Mouse (Mus musculus) embryonic facial prominence, embryonic 15.5 days (tissue): ENCODE results near the gene Pcdh9. TPM values are rescaled to one million over a fixed set of nuclear protein-coding genes. Genes with fewer than 3 reads are reported as not detected.

Experiments used
- ATAC-seq: fragments of 200-750 bp; cut with Nextera tagmentation; 2 replicates; pipeline ENCODE4 v1.8.0; 2017; ENCODE audit warnings: low read depth, moderate TSS enrichment; ENCODE audit not compliant: insufficient number of reproducible peaks, low FRiP score, low TSS enrichment
- H3K27ac ChIP-seq: fragments of 300-500 bp; sonication (generic); replicated peaks from 2 replicates; pipeline ENCODE4 v1.5.1; 2015; ENCODE audit warnings: mild to moderate bottlenecking, inconsistent platforms
- H3K27me3 ChIP-seq: fragments of 300-500 bp; sonication (generic); 2 replicates; pipeline ENCODE4 v1.6.1; 2015; ENCODE audit warnings: inconsistent platforms
- H3K36me3 ChIP-seq: fragments of 300-500 bp; sonication (generic); 2 replicates; pipeline ENCODE4 v1.6.1; 2015; ENCODE audit warnings: mild to moderate bottlenecking, inconsistent platforms
- H3K4me1 ChIP-seq: fragments of 300-500 bp; sonication (generic); 2 replicates; pipeline ENCODE4 v1.6.1; 2015; ENCODE audit warnings: inconsistent platforms
- H3K4me2 ChIP-seq: fragments of 300-500 bp; sonication (generic); replicated peaks from 2 replicates; pipeline ENCODE4 v1.6.1; 2015; ENCODE audit warnings: mild to moderate bottlenecking, inconsistent platforms
- H3K4me3 ChIP-seq: fragments of 300-500 bp; sonication (generic); replicated peaks from 2 replicates; pipeline ENCODE4 v1.5.1; 2015; ENCODE audit warnings: mild to moderate bottlenecking, inconsistent platforms
- H3K9ac ChIP-seq: fragments of 300-500 bp; sonication (generic); 2 replicates; pipeline ENCODE4 v1.6.1; 2015; ENCODE audit warnings: inconsistent platforms
- H3K9me3 ChIP-seq: fragments of 300-500 bp; sonication (generic); replicated peaks from 2 replicates; pipeline ENCODE4 v1.6.1; 2016; ENCODE audit warnings: inconsistent platforms
- WGBS: fragments of 180-500 bp; shearing (Covaris S2); methylation state at CpG from one replicate; pipeline ENCODE4 v1.1.7; 2015; 5-methylcytosine and 5-hydroxymethylcytosine counted together
- polyA plus RNA-seq: library from polyadenylated mRNA; unstranded; fragments of >200 nt; fragmentation: Nextera tagmentation; extraction: Ambion mirVana; gene quantifications from 2 replicates; pipeline ENCODE4 v1.2.1, GENCODE M21; 2015

Gene Pcdh9
- polyA plus RNA-seq, 1 experiment from 2014 or later, result 58.5 TPM

- Histone ChIP-seq H3K4me2 (no peak overlapping the region), H3K9me3 (no peaks in the 10 kb centered on the region), H3K9ac (no peak overlapping the region), H3K36me3 (no peaks in the 10 kb centered on the region), H3K27me3 (no peaks in the 10 kb centered on the region), H3K4me1 (no peaks in the 10 kb centered on the region), H3K4me3 (no peak overlapping the region), H3K27ac (no peak overlapping the region)
- 81% methylated on average over 6 of the region's 6 CpGs for WGBS
- ATAC-seq, result no peak
Measured at GRCm38 (mm10) chr14:93545575-93545974, 344.9 kb downstream of the Pcdh9 start.

DNA sequence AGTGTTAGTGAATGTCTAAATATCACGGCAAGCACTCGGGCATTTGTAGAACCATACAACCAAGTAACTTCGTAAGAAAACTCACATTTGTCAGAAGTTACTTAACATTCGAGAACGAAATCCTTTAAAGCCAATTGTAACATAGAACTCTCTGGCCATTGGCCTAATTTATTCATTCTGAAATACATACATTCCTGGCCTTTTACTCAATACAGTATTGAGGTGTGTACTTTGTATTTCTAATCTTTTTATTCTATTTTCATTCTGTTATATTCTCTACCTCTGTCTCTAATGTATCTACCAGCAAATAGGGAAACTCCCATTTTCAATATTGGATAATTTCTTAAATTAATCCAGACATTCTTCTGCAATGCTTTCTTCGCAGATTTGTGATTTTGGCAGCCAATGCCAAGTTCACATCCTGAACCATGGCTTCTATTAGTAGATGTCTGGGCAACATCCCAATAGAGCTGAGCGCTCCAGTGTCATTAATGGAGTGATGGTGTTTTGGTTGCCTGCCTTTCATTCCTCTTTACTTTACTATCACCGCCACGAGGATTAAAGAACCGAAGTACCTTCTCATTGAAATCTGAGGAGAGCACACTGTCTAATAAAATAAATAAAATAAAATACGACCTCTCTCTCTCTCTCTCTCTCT is 346.4 kb downstream of the Pcdh9 start:
- no peak overlapping the region for H3K4me2 ChIP-seq

GRCm38 (mm10) chr14:93543561-93543960 is 346.9 kb downstream of the Pcdh9 start:
- H3K36me3 ChIP-seq, result no peaks in the 10 kb centered on the region
- WGBS, result 59% methylated on average over 3 of the region's 3 CpGs
- no peak overlapping the region for H3K27ac ChIP-seq
- H3K27me3 ChIP-seq, result no peaks in the 10 kb centered on the region
- no peak overlapping the region for H3K4me3 ChIP-seq
- H3K4me2 ChIP-seq, result no peak overlapping the region
- no peaks in the 10 kb centered on the region for H3K4me1 ChIP-seq
- H3K9me3 ChIP-seq, result no peaks in the 10 kb centered on the region
- no peak for ATAC-seq
- no peak overlapping the region for H3K9ac ChIP-seq

More for the DNA sequence above, 346.4 kb downstream of the Pcdh9 start:
- H3K4me1 ChIP-seq, result no peaks in the 10 kb centered on the region
- no peaks in the 10 kb centered on the region for H3K36me3 ChIP-seq
- no peaks in the 10 kb centered on the region for H3K9me3 ChIP-seq
- H3K27me3 ChIP-seq, result no peaks in the 10 kb centered on the region
- H3K4me3 ChIP-seq, result no peak overlapping the region
- WGBS, result 71% methylated on average over 11 of the region's 11 CpGs
- no peak overlapping the region for H3K9ac ChIP-seq
- H3K27ac ChIP-seq, result no peak overlapping the region
- ATAC-seq, result no peak

- no peak overlapping the region for H3K27ac ChIP-seq
- no peak overlapping the region for H3K4me2 ChIP-seq
- 64% methylated on average over 4 of the region's 4 CpGs for WGBS
- no peaks in the 10 kb centered on the region for H3K9me3 ChIP-seq
- ATAC-seq, result no peak
- H3K4me1 ChIP-seq, result no peaks in the 10 kb centered on the region
- H3K27me3 ChIP-seq, result no peaks in the 10 kb centered on the region
- no peak overlapping the region for H3K4me3 ChIP-seq
- no peaks in the 10 kb centered on the region for H3K36me3 ChIP-seq
- H3K9ac ChIP-seq, result no peak overlapping the region
Measured at GRCm38 (mm10) chr14:93534928-93535327, 355.6 kb downstream of the Pcdh9 start.

- H3K36me3 ChIP-seq, result no peaks in the 10 kb centered on the region
- WGBS, result 79% methylated on average over 8 of the region's 8 CpGs
- no peak overlapping the region for H3K4me3 ChIP-seq
- H3K27ac ChIP-seq, result no peak overlapping the region
- no peak overlapping the region for H3K9ac ChIP-seq
- H3K9me3 ChIP-seq, result no peaks in the 10 kb centered on the region
- no peaks in the 10 kb centered on the region for H3K4me1 ChIP-seq
- no peak for ATAC-seq
- no peaks in the 10 kb centered on the region for H3K27me3 ChIP-seq
- no peak overlapping the region for H3K4me2 ChIP-seq
Measured at GRCm38 (mm10) chr14:93523430-93523829, 367.0 kb downstream of the Pcdh9 start.

DNA sequence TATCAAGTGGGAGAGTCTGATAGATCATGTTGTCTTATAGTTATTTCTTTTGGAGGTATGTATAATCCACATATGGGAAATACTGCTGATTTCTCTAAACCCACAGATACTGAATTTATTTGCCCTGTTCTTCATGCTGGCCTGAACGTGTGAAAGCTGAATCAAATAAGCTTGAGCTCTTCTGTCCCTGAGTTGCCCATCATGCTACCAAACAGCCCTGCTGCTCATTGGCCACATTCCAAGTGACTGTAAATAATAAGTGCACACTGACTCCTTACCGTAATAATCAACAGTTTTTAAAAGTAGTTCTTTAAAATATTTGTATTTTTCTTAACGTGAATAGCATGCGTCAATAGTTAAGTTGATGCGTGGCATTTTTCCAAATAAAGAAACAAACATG is 370.3 kb downstream of the Pcdh9 start:
- no peak for ATAC-seq
- Histone ChIP-seq H3K27me3 (no peaks in the 10 kb centered on the region), H3K9me3 (no peaks in the 10 kb centered on the region)

DNA sequence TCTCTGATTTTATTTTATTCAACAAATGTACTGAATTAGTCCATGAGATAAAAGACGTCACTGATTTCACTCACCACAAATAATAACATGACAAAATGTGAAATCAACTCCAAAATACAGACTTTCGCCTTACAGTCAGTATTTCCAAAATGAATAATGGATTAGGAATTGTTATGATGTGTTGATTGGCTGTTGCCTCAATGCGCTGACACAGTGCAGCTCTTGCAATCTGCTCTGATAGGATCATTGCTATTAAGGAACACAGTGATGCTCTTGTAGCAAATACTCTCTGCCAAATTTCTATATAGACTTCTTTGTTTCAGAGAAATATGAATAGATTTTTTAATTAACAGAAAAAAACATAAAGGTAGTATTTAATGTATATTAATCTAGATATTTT is 373.8 kb downstream of the Pcdh9 start:
- Histone ChIP-seq H3K27ac (no peak overlapping the region), H3K9me3 (no peaks in the 10 kb centered on the region), H3K36me3 (no peaks in the 10 kb centered on the region), H3K4me2 (no peak overlapping the region), H3K4me3 (no peak overlapping the region), H3K4me1 (no peaks in the 10 kb centered on the region), H3K27me3 (no peaks in the 10 kb centered on the region), H3K9ac (no peak overlapping the region)
- no peak for ATAC-seq
- WGBS, result 73% methylated on average over 3 of the region's 3 CpGs

More for the DNA sequence above, 370.3 kb downstream of the Pcdh9 start:
- Histone ChIP-seq H3K4me1 (no peaks in the 10 kb centered on the region), H3K9ac (no peak overlapping the region), H3K4me3 (no peak overlapping the region), H3K27ac (no peak overlapping the region), H3K4me2 (no peak overlapping the region), H3K36me3 (no peaks in the 10 kb centered on the region)
- WGBS, result 60% methylated on average over 5 of the region's 5 CpGs

DNA sequence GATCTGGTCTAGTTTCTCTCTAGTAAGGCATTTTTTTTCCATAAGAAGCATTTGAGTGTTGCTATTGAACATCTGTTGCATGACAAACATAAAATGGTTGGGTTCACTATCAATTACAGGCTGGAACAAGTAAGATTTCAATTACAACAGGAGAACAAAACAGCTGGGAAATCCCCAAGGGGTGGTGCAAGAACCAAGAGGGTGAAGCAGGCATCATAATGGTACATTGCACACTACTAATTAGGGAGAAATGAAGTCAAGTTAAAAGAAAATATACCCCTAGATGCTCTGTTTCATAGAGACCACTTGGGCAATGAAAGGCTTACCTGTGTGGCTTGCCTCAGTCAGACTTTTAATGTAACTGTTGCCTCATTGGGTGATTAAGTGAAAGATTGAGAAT is 384.4 kb downstream of the Pcdh9 start:
- Histone ChIP-seq H3K27me3 (no peaks in the 10 kb centered on the region), H3K4me3 (no peak overlapping the region), H3K9me3 (no peaks in the 10 kb centered on the region), H3K4me2 (no peak overlapping the region), H3K4me1 (no peaks in the 10 kb centered on the region), H3K27ac (no peak overlapping the region), H3K36me3 (no peaks in the 10 kb centered on the region), H3K9ac (no peak overlapping the region)
- ATAC-seq, result peak; percentile 57

DNA sequence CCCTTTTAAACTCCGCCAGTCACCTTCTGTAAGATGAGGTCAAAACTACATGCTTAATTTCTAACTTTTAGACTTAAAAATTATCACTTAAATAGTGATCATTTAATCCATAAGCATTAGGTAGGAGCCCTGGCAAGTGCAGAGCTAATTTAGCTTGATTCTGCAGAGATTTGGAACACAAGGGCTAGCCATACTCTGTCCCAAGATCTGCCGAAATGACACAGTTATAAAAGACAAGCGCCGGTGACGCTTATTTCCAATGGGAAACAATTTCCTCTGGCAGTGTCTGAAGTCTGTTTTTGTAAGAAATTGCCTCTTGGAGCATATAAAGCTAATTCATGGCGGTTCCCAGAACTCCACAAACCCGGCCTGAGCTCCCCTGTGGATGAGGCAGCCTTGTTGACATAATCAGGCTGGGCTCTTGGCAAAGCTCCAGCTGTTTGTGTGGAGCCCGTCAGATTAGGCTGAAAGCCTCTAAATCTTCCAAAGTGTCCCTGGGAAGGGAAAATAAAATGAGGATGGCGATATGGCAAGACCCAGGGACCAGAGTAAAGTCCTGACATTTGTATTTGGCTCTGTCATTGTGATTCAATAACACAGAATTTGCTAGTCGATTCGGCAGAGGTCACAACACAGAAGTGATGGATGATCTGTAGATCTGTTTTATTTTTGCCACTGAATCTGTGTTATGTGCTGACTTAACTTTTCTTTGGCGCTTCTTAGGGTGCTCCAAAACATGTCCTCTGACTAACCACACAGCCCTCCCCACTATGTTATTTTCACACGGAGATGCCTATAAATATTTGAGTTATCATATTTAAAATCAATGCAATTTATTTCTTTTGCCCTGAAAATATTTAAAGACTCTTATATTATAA is 391.4 kb downstream of the Pcdh9 start:
- H3K4me2 ChIP-seq, result no peak overlapping the region
- H3K27ac ChIP-seq, result no peak overlapping the region
- no peaks in the 10 kb centered on the region for H3K27me3 ChIP-seq
- H3K4me3 ChIP-seq, result no peak overlapping the region
- peaks cover 5% of the 10 kb centered on the region; the same call in 1 of the 2 replicates for H3K4me1 ChIP-seq
- H3K9ac ChIP-seq, result no peak overlapping the region
- H3K9me3 ChIP-seq, result no peaks in the 10 kb centered on the region
- no peaks in the 10 kb centered on the region for H3K36me3 ChIP-seq
- 31% methylated on average over 13 of the region's 13 CpGs for WGBS
- peak; percentile 60; the same call in 1 of the 2 replicates for ATAC-seq

DNA sequence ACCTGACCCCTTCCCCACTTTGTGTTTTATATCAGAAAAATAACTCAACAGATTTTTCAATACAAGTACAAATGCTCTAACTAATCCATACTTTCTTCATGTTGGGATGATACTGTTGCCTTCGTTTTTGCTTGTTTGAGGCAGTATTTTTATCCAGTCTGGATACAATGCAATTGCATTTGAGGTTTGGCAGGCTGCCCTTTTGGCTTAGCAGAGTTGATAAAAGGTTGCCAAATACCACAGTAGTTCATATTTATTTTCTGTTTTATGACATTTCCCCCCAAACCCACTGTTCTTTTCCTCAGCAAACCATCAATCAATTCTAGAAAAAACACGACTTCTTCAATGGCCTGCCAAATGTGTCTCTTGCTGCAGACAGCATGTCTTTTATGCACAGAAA is 415.5 kb downstream of the Pcdh9 start:
- H3K27me3 ChIP-seq, result no peaks in the 10 kb centered on the region
- 37% methylated on average over 2 of the region's 2 CpGs for WGBS
- H3K36me3 ChIP-seq, result no peaks in the 10 kb centered on the region
- H3K4me1 ChIP-seq, result no peaks in the 10 kb centered on the region
- H3K4me2 ChIP-seq, result no peak overlapping the region
- no peak overlapping the region for H3K27ac ChIP-seq
- H3K4me3 ChIP-seq, result no peak overlapping the region
- ATAC-seq, result no peak
- H3K9ac ChIP-seq, result no peak overlapping the region
- no peaks in the 10 kb centered on the region for H3K9me3 ChIP-seq

DNA sequence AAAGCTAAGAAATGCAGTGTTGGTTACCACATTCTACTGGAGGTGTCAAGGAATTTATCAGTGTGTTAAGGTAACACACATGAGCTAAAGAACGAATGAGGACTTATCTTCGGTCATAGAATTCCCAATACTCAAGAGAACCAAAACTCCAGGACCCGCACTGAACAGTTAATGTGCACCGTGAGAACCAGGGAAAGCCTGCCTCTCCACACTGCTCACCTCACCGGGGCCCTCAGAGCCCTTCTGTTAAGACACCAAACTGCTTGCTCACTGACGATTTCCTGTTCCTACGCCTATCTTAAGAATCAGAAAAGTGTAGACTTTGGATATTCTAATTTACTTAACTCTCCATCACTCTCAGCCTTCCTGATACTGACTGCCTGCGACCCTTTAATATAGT is 418.0 kb downstream of the Pcdh9 start:
- no peak overlapping the region for H3K4me3 ChIP-seq
- no peaks in the 10 kb centered on the region for H3K36me3 ChIP-seq
- 89% methylated on average over 8 of the region's 8 CpGs for WGBS
- H3K4me2 ChIP-seq, result no peak overlapping the region
- ATAC-seq, result no peak
- H3K27ac ChIP-seq, result no peak overlapping the region
- no peak overlapping the region for H3K9ac ChIP-seq
- H3K9me3 ChIP-seq, result no peaks in the 10 kb centered on the region
- H3K4me1 ChIP-seq, result no peaks in the 10 kb centered on the region
- no peaks in the 10 kb centered on the region for H3K27me3 ChIP-seq
